Mouse (Mus musculus) MEL (cell line): ENCODE results near the gene Txnrd1.

ENCODE experiments used
- CTCF ChIP-seq, 3 experiments: IDR thresholded peaks in 2 of 3; conservative IDR thresholded peaks in 1 of 3; 2 replicates each; pipeline ENCODE4 v1.5.1; 2011 to 2012; ENCODE audit warnings: low read length in 3 of 3, low read depth in 2 of 3, mild to moderate bottlenecking in 2 of 3, improper control_type of control experiment in 1 of 3, inconsistent platforms in 1 of 3, mixed read lengths in 1 of 3, moderate library complexity in 1 of 3; ENCODE audit not compliant: control insufficient read depth in 1 of 3, insufficient read depth in 1 of 3, poor library complexity in 1 of 3, severe bottlenecking in 1 of 3
- ELF1 ChIP-seq: IDR thresholded peaks from 2 replicates; pipeline ENCODE4 v1.6.1; 2014; ENCODE audit warnings: low read depth, mild to moderate bottlenecking, inconsistent platforms, low read length, improper control_type of control experiment, moderate library complexity
- KAT2A ChIP-seq: conservative IDR thresholded peaks from 2 replicates; pipeline ENCODE4 v1.6.1; 2012; ENCODE audit warnings: low read depth, low read length, improper control_type of control experiment, inconsistent platforms
- POLR2A ChIP-seq, 2 experiments: IDR thresholded peaks; 2 replicates each; pipeline ENCODE4 v1.6.1; 2011 to 2012; ENCODE audit warnings: low read length in 2 of 2, mild to moderate bottlenecking in 2 of 2, control low read depth in 1 of 2, improper control_type of control experiment in 1 of 2, low read depth in 1 of 2, moderate library complexity in 1 of 2; ENCODE audit not compliant: control insufficient read depth in 1 of 2, insufficient read depth in 1 of 2, poor library complexity in 1 of 2
- USF1 ChIP-seq: IDR thresholded peaks from 2 replicates; pipeline ENCODE4 v1.6.1; 2014; ENCODE audit warnings: low read depth, mild to moderate bottlenecking, inconsistent platforms, low read length, improper control_type of control experiment, moderate library complexity

- TF ChIP-seq POLR2A (IDR thresholded peaks at IDR 0.05; ENCODE audit: control insufficient read depth in 1 of 2, insufficient read depth in 1 of 2, low read depth in 1 of 2, low read length in 2 of 2, poor library complexity in 1 of 2) (no peak), KAT2A (no peak), CTCF (IDR thresholded peaks at IDR 0.05 in 2 of 3, conservative IDR thresholded peaks at IDR 0.05 in 1 of 3; ENCODE audit: control insufficient read depth in 1 of 3, insufficient read depth in 1 of 3, low read depth in 2 of 3, low read length in 3 of 3, poor library complexity in 1 of 3, severe bottlenecking in 1 of 3) (no peak), USF1 (no peak), ELF1 (no peak)
These were observed 29.4 kb downstream of the Txnrd1 start for GRCm38 (mm10) chr10:82863106-82863680.
